Mouse (Mus musculus): ENCODE measurements around the gene Fndc10. TPM values are rescaled to one million over a fixed set of nuclear protein-coding genes. Genes with fewer than 3 reads are reported as not detected.

Gene Fndc10
- polyA plus RNA-seq, 1 experiment from 2014 or later: 0.86 TPM

Other genes starting within 250 kb of the Fndc10 start
- gene Tmem52, start 225.2 kb upstream of the Fndc10 start, polyA plus RNA-seq (2014; fragmentation: Nextera tagmentation; extraction: Ambion mirVana): not detected in 2 replicates
- gene Gnb1, start 203.0 kb upstream of the Fndc10 start, polyA plus RNA-seq (2014; fragmentation: Nextera tagmentation; extraction: Ambion mirVana): 273 and 277 TPM in 2 replicates
- gene Nadk, start 132.0 kb upstream of the Fndc10 start, polyA plus RNA-seq (2014; fragmentation: Nextera tagmentation; extraction: Ambion mirVana): 117 and 128 TPM in 2 replicates
- gene Slc35e2, start 92.9 kb upstream of the Fndc10 start, polyA plus RNA-seq (2014; fragmentation: Nextera tagmentation; extraction: Ambion mirVana): 13.4 and 14.5 TPM in 2 replicates
- 57.9 and 64.9 TPM in 2 replicates for gene Cdk11b, start 69.5 kb upstream of the Fndc10 start, polyA plus RNA-seq (2014; fragmentation: Nextera tagmentation; extraction: Ambion mirVana)
- not detected in 2 replicates for gene Gm10563, start 48.9 kb upstream of the Fndc10 start, polyA plus RNA-seq (2014; fragmentation: Nextera tagmentation; extraction: Ambion mirVana)
- 13.6 and 13.7 TPM in 2 replicates for gene Mmp23, start 41.0 kb upstream of the Fndc10 start, polyA plus RNA-seq (2014; fragmentation: Nextera tagmentation; extraction: Ambion mirVana)
- 10.4 and 12.2 TPM in 2 replicates for gene Mib2, start 25.1 kb upstream of the Fndc10 start, polyA plus RNA-seq (2014; fragmentation: Nextera tagmentation; extraction: Ambion mirVana)
- gene Ssu72, start 10.5 kb downstream of the Fndc10 start, polyA plus RNA-seq (2014; fragmentation: Nextera tagmentation; extraction: Ambion mirVana): 122 and 125 TPM in 2 replicates
- 0.69 and 0.70 TPM in 2 replicates for gene Tmem240, start 40.5 kb downstream of the Fndc10 start, polyA plus RNA-seq (2014; fragmentation: Nextera tagmentation; extraction: Ambion mirVana)
- gene Atad3a, start 66.8 kb downstream of the Fndc10 start, polyA plus RNA-seq (2014; fragmentation: Nextera tagmentation; extraction: Ambion mirVana): 156 and 161 TPM in 2 replicates
- gene Vwa1, start 80.4 kb downstream of the Fndc10 start, polyA plus RNA-seq (2014; fragmentation: Nextera tagmentation; extraction: Ambion mirVana): 1.2 and 1.3 TPM in 2 replicates
- 0.25 and 0.39 TPM in 2 replicates for gene Tmem88b, start 91.5 kb downstream of the Fndc10 start, polyA plus RNA-seq (2014; fragmentation: Nextera tagmentation; extraction: Ambion mirVana)
- not detected in 2 replicates for gene Ankrd65, start 96.1 kb downstream of the Fndc10 start, polyA plus RNA-seq (2014; fragmentation: Nextera tagmentation; extraction: Ambion mirVana)
- 312 and 326 TPM in 2 replicates for gene Mrpl20, start 108.5 kb downstream of the Fndc10 start, polyA plus RNA-seq (2014; fragmentation: Nextera tagmentation; extraction: Ambion mirVana)
- gene Ccnl2, start 118.1 kb downstream of the Fndc10 start, polyA plus RNA-seq (2014; fragmentation: Nextera tagmentation; extraction: Ambion mirVana): 132 and 140 TPM in 2 replicates
- 199 and 212 TPM in 2 replicates for gene Aurkaip1, start 136.9 kb downstream of the Fndc10 start, polyA plus RNA-seq (2014; fragmentation: Nextera tagmentation; extraction: Ambion mirVana)
- gene Mxra8, start 145.3 kb downstream of the Fndc10 start, polyA plus RNA-seq (2014; fragmentation: Nextera tagmentation; extraction: Ambion mirVana): 14.9 and 16.6 TPM in 2 replicates
- gene Dvl1, start 153.1 kb downstream of the Fndc10 start, polyA plus RNA-seq (2014; fragmentation: Nextera tagmentation; extraction: Ambion mirVana): 7.0 and 11.0 TPM in 2 replicates
- gene Tas1r3, start 169.0 kb downstream of the Fndc10 start, polyA plus RNA-seq (2014; fragmentation: Nextera tagmentation; extraction: Ambion mirVana): 0.22 and 0.26 TPM in 2 replicates
- gene Cptp, start 175.1 kb downstream of the Fndc10 start, polyA plus RNA-seq (2014; fragmentation: Nextera tagmentation; extraction: Ambion mirVana): 16.4 and 16.9 TPM in 2 replicates
- 79.3 and 86.8 TPM in 2 replicates for gene Ints11, start 175.2 kb downstream of the Fndc10 start, polyA plus RNA-seq (2014; fragmentation: Nextera tagmentation; extraction: Ambion mirVana)
- 48.5 and 49.1 TPM in 2 replicates for gene Pusl1, start 197.4 kb downstream of the Fndc10 start, polyA plus RNA-seq (2014; fragmentation: Nextera tagmentation; extraction: Ambion mirVana)
- 16.1 and 17.9 TPM in 2 replicates for gene Acap3, start 197.5 kb downstream of the Fndc10 start, polyA plus RNA-seq (2014; fragmentation: Nextera tagmentation; extraction: Ambion mirVana)
- gene Ube2j2, start 249.5 kb downstream of the Fndc10 start, polyA plus RNA-seq (2014; fragmentation: Nextera tagmentation; extraction: Ambion mirVana): 123 TPM in 2 replicates